Mouse (Mus musculus) forebrain, embryonic 14.5 days (tissue): ENCODE results near the gene Lyrm4. TPM values are rescaled to one million over a fixed set of nuclear protein-coding genes. Genes with fewer than 3 reads are reported as not detected.

Experiments
- ATAC-seq: fragments of 200-750 bp; cut with Nextera tagmentation; 2 replicates; pipeline ENCODE4 v1.8.0; 2017; ENCODE audit warnings: mild to moderate bottlenecking, moderate library complexity
- DNase-seq: peaks from one replicate; pipeline ENCODE4 v3.0.0-alpha.2; 2015; ENCODE audit warnings: low spot score
- H3K27ac ChIP-seq: fragments of 300-500 bp; sonication (generic); 2 replicates; pipeline ENCODE4 v1.5.1; 2014; ENCODE audit warnings: low read depth, mild to moderate bottlenecking, control low read depth, low read length, moderate library complexity
- H3K27me3 ChIP-seq: fragments of 300-500 bp; sonication (generic); replicated peaks from 2 replicates; pipeline ENCODE4 v1.6.1; 2014; ENCODE audit warnings: low read length, control low read depth, mixed read lengths; ENCODE audit not compliant: control insufficient read depth, insufficient read depth
- H3K36me3 ChIP-seq: fragments of 300-500 bp; sonication (generic); 2 replicates; pipeline ENCODE4 v1.6.1; 2014; ENCODE audit warnings: low read length, control low read depth; ENCODE audit not compliant: control insufficient read depth, insufficient read depth
- H3K4me1 ChIP-seq: fragments of 300-500 bp; sonication (generic); 2 replicates; pipeline ENCODE4 v1.6.1; 2014; ENCODE audit warnings: antibody characterized with exemption, low read length, control low read depth; ENCODE audit not compliant: control insufficient read depth, insufficient read depth
- H3K4me2 ChIP-seq: fragments of 300-500 bp; sonication (generic); 2 replicates; pipeline ENCODE4 v1.6.1; 2014; ENCODE audit warnings: mild to moderate bottlenecking, control low read depth, low read length
- H3K4me3 ChIP-seq: fragments of 300-500 bp; sonication (generic); 2 replicates; pipeline ENCODE4 v1.5.1; 2014; ENCODE audit warnings: low read depth, low read length, control low read depth
- H3K9ac ChIP-seq: fragments of 300-500 bp; sonication (generic); 2 replicates; pipeline ENCODE4 v1.6.1; 2014; ENCODE audit warnings: mild to moderate bottlenecking, low read length, control low read depth, moderate library complexity
- H3K9me3 ChIP-seq: fragments of 300-500 bp; sonication (generic); replicated peaks from 2 replicates; pipeline ENCODE4 v1.6.1; 2016; ENCODE audit warnings: low read length, control low read depth, mixed read lengths; ENCODE audit not compliant: control insufficient read depth
- WGBS: fragments of 180-500 bp; shearing (Covaris S2); extraction: QIAGEN DNeasy Blood & Tissue Kit; methylation state at CpG from one replicate; pipeline ENCODE4 v1.1.7; 2014; 5-methylcytosine and 5-hydroxymethylcytosine counted together
- polyA plus RNA-seq: library from polyadenylated mRNA; unstranded; fragments of >200 nt; fragmentation: Nextera tagmentation; extraction: Ambion mirVana; gene quantifications from 2 replicates; pipeline ENCODE4 v1.2.1, GENCODE M21; 2014

Lyrm4 gene
- polyA plus RNA-seq, 1 experiment from 2014 or later: 41.3 TPM

DNA sequence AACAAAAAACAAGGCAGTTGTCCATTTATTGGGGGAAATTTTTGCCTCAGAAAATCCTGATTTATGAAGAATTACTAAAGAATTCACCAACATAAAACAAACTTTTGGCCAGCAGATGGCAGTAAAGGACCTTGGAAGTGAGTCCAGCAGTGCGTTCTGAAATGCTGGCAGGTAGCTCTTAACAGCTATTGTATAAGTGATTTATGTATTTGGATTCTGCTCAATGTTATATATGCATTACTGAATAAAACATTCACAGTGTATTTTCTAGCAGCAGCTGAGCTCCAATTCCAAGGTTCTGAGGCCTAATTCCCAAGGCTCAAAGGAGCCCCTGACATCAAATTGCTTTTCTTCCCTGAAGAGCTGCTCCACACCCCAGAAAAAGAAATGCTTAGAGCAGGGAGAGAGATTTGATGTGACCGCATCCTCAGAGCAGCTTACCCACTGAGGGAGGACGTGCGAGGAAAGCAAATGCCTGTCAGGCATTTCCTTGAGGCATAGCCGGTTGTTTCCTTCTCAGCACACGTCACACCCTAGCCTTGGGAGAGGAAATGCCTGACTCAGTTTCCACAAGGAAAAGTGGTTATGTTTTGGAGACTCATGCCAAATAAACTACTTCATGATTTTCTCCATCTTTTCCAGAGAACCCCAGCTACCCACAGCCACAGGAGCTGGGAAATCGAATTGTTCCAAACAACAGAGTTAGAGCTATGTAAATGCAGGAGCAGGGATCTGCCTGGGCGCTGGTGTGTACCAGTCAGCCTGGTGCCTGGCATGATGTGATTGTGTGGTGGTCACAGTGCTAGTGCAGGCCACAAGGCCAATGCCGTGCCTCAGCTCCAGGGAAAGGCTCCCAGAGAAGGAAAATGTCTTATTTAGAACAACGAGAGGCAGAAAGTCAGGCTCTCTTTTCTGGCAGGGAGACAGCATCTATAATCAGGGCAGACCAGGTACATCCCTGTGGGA, 97.7 kb downstream of the Lyrm4 start:
- DNase-seq (peak; percentile 95), ATAC-seq (peak; percentile 79)
- no peaks in the 10 kb centered on the region for H3K9me3 ChIP-seq
- no peak overlapping the region for H3K4me3 ChIP-seq
- peaks cover 9% of the 10 kb centered on the region; the same call in 1 of the 2 replicates for H3K4me1 ChIP-seq
- no peaks in the 10 kb centered on the region for H3K36me3 ChIP-seq
- H3K27me3 ChIP-seq: no peaks in the 10 kb centered on the region
- H3K4me2 ChIP-seq: no peak overlapping the region
- WGBS: 52% methylated on average over 10 of the region's 10 CpGs
- peak overlapping the region; percentile 50 for H3K27ac ChIP-seq
- 0 out of 2 replicates have a peak overlapping the region, but pooled peaks have one; percentile 9 for H3K9ac ChIP-seq

- Histone ChIP-seq H3K36me3 (no peaks in the 10 kb centered on the region), H3K4me3 (no peak overlapping the region)
Measured at GRCm38 (mm10) chr13:36018017-36018416, 99.3 kb downstream of the Lyrm4 start.

GRCm38 (mm10) chr13:36015636-36016035, 101.7 kb downstream of the Lyrm4 start:
- Histone ChIP-seq H3K4me3 (no peak overlapping the region), H3K9me3 (no peaks in the 10 kb centered on the region), H3K9ac (no peak overlapping the region), H3K36me3 (no peaks in the 10 kb centered on the region), H3K27ac (no peak overlapping the region), H3K27me3 (no peaks in the 10 kb centered on the region), H3K4me2 (no peak overlapping the region), H3K4me1 (peaks cover 9% of the 10 kb centered on the region; the same call in 1 of the 2 replicates)
- DNase-seq (no peak), ATAC-seq (no peak)
- 71% methylated on average over 3 of the region's 3 CpGs for WGBS

More at GRCm38 (mm10) chr13:36018017-36018416, 99.3 kb downstream of the Lyrm4 start:
- no peak overlapping the region for H3K4me2 ChIP-seq
- no peak overlapping the region for H3K9ac ChIP-seq
- peaks cover 9% of the 10 kb centered on the region; the same call in 1 of the 2 replicates for H3K4me1 ChIP-seq
- no peaks in the 10 kb centered on the region for H3K9me3 ChIP-seq
- WGBS: 85% methylated on average over 2 of the region's 2 CpGs
- no peak for DNase-seq
- no peak for ATAC-seq
- no peak overlapping the region for H3K27ac ChIP-seq
- no peaks in the 10 kb centered on the region for H3K27me3 ChIP-seq

- ATAC-seq (no peak), DNase-seq (no peak)
- WGBS: 70% methylated on average over 2 of the region's 2 CpGs
Measured at GRCm38 (mm10) chr13:36009981-36010380, 107.3 kb downstream of the Lyrm4 start.

GRCm38 (mm10) chr13:36000798-36001197, 116.5 kb downstream of the Lyrm4 start:
- Histone ChIP-seq H3K36me3 (no peaks in the 10 kb centered on the region), H3K9ac (no peak overlapping the region), H3K4me3 (no peak overlapping the region), H3K4me2 (no peak overlapping the region), H3K9me3 (no peaks in the 10 kb centered on the region), H3K27ac (no peak overlapping the region), H3K4me1 (no peaks in the 10 kb centered on the region), H3K27me3 (no peaks in the 10 kb centered on the region)
- 82% methylated on average over 1 of the region's 1 CpGs for WGBS
- ATAC-seq: no peak
- DNase-seq: no peak

More at GRCm38 (mm10) chr13:36009981-36010380, 107.3 kb downstream of the Lyrm4 start:
- Histone ChIP-seq H3K9me3 (no peaks in the 10 kb centered on the region), H3K4me2 (no peak overlapping the region), H3K4me3 (no peak overlapping the region), H3K27me3 (no peaks in the 10 kb centered on the region), H3K27ac (no peak overlapping the region), H3K4me1 (no peaks in the 10 kb centered on the region), H3K36me3 (no peaks in the 10 kb centered on the region), H3K9ac (no peak overlapping the region)

DNA sequence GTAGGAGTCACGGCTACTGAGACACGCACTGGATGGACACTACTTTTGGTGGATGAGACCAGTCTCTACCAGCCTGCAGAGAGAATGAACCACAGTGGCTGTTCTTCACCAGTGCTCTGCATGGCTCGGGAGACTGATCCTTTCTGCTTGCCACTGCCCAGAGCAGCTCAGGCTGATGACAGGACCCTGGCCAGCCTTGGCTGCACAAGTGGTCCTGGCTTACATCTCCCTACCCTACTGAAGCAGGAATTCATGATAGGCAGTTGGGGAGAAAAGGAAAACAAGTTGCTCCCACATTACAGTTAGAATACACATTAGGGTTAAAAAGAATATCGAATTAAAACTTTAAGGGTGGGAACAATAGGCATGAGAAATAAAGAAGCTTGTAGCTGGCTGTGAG, 119.7 kb downstream of the Lyrm4 start:
- Histone ChIP-seq H3K27ac (no peak overlapping the region), H3K4me1 (0 out of 2 replicates have a peak, but pooled peaks cover 2% of the 10 kb centered on the region), H3K36me3 (no peaks in the 10 kb centered on the region), H3K9ac (no peak overlapping the region), H3K4me2 (no peak overlapping the region), H3K9me3 (no peaks in the 10 kb centered on the region), H3K4me3 (no peak overlapping the region), H3K27me3 (no peaks in the 10 kb centered on the region)
- WGBS: 90% methylated on average over 4 of the region's 4 CpGs
- DNase-seq (no peak), ATAC-seq (no peak)

DNA sequence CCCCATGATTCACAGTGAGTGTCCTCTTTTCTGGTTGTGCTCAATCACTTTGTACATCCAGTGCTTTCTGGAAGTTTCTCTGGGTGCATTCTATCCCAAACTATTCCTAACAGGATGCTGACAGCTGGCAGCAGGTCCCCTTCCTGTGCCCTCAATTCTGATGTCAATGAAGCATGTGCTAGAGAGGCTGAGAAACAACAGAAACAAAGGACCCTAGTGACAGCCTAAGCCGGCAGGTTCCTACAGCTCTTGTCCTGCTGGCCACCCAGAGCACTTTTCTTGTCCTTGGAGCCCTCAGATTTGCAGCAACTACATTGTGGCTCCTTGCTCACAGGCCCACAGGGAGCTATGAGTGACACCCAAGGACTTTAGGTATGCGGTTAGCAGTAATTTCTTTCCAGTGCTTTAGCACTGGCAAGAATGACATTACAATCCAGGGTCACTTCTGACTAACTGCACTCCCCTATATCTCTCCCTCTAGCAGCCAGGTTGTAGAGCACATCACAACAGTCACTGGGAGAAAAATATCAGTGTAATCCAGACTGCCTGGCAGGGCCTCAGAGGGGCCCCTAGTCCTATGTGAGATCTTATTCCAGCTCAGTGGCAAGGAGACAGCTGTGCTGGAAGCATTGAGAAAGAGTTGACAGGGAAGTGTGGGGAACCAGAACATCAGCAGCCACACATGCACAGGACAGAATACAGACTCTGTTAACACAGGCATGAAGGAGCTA, 121.5 kb downstream of the Lyrm4 start:
- Histone ChIP-seq H3K27me3 (no peaks in the 10 kb centered on the region), H3K36me3 (no peaks in the 10 kb centered on the region), H3K4me1 (0 out of 2 replicates have a peak, but pooled peaks cover 2% of the 10 kb centered on the region), H3K4me3 (no peak overlapping the region), H3K9ac (no peak overlapping the region), H3K27ac (no peak overlapping the region), H3K4me2 (no peak overlapping the region), H3K9me3 (no peaks in the 10 kb centered on the region)
- DNase-seq: no peak
- WGBS: 40% methylated on average over 2 of the region's 2 CpGs
- ATAC-seq: no peak

- H3K9me3 ChIP-seq: no peaks in the 10 kb centered on the region
- H3K4me1 ChIP-seq: 0 out of 2 replicates have a peak, but pooled peaks cover 2% of the 10 kb centered on the region
- 77% methylated on average over 3 of the region's 3 CpGs for WGBS
- ATAC-seq (no peak), DNase-seq (no peak)
- H3K4me3 ChIP-seq: no peak overlapping the region
- no peak overlapping the region for H3K4me2 ChIP-seq
- H3K36me3 ChIP-seq: no peaks in the 10 kb centered on the region
- no peaks in the 10 kb centered on the region for H3K27me3 ChIP-seq
- H3K9ac ChIP-seq: no peak overlapping the region
- no peak overlapping the region for H3K27ac ChIP-seq
Measured at GRCm38 (mm10) chr13:35995231-35995630, 122.1 kb downstream of the Lyrm4 start.
